Mouse (Mus musculus) kidney, adult 11 months (tissue): Measurements from ENCODE around the gene Smyd3.

Experiments used
- DNase-seq: peaks from one replicate; pipeline ENCODE4 v3.0.0; 2022

Gene Smyd3

GRCm38 (mm10) chr1:179281401-179282121, 236.3 kb downstream of the Smyd3 start:
- DNase-seq = no peak

- peak; percentile 37 for DNase-seq
Measured at GRCm38 (mm10) chr1:179279116-179279515, 238.7 kb downstream of the Smyd3 start.

GRCm38 (mm10) chr1:179277346-179277745, 240.5 kb downstream of the Smyd3 start:
- DNase-seq = no peak

GRCm38 (mm10) chr1:179276866-179277265, 241.0 kb downstream of the Smyd3 start:
- no peak for DNase-seq

- no peak for DNase-seq
Measured at GRCm38 (mm10) chr1:179272926-179273325, 244.9 kb downstream of the Smyd3 start.

GRCm38 (mm10) chr1:179272351-179272750, 245.5 kb downstream of the Smyd3 start:
- no peak for DNase-seq

GRCm38 (mm10) chr1:179266936-179267335, 250.9 kb downstream of the Smyd3 start:
- no peak for DNase-seq

- DNase-seq = peak; percentile 6
Measured at GRCm38 (mm10) chr1:179261496-179261966, 256.3 kb downstream of the Smyd3 start.

GRCm38 (mm10) chr1:179255826-179256512, 261.9 kb downstream of the Smyd3 start:
- no peak for DNase-seq

GRCm38 (mm10) chr1:179254531-179254930, 263.3 kb downstream of the Smyd3 start:
- no peak for DNase-seq

GRCm38 (mm10) chr1:179252611-179253010, 265.2 kb downstream of the Smyd3 start:
- no peak for DNase-seq

GRCm38 (mm10) chr1:179250388-179250787, 267.5 kb downstream of the Smyd3 start:
- DNase-seq = no peak

GRCm38 (mm10) chr1:179243554-179243953, 274.3 kb downstream of the Smyd3 start:
- DNase-seq = no peak

GRCm38 (mm10) chr1:179240663-179241279, 277.1 kb downstream of the Smyd3 start:
- DNase-seq = no peak

GRCm38 (mm10) chr1:179238639-179239038, 279.2 kb downstream of the Smyd3 start:
- no peak for DNase-seq

- DNase-seq = no peak
Measured at GRCm38 (mm10) chr1:179237989-179238388, 279.9 kb downstream of the Smyd3 start.

GRCm38 (mm10) chr1:179236217-179236840, 281.5 kb downstream of the Smyd3 start:
- DNase-seq = no peak

GRCm38 (mm10) chr1:179231777-179232661, 285.8 kb downstream of the Smyd3 start:
- DNase-seq = peak; percentile 64

GRCm38 (mm10) chr1:179229515-179229914, 288.3 kb downstream of the Smyd3 start:
- no peak for DNase-seq

- no peak for DNase-seq
Measured at GRCm38 (mm10) chr1:179220290-179220689, 297.6 kb downstream of the Smyd3 start.

GRCm38 (mm10) chr1:179218061-179218460, 299.8 kb downstream of the Smyd3 start:
- DNase-seq = no peak

GRCm38 (mm10) chr1:179217036-179217435, 300.8 kb downstream of the Smyd3 start:
- no peak for DNase-seq
